Mouse (Mus musculus) cerebellum, adult 9-11 months (tissue): ENCODE results near the gene Mid1ip1.

Experiments
- DNase-seq: peaks from one replicate; pipeline ENCODE4 v3.0.0; 2022

Gene Mid1ip1

DNA sequence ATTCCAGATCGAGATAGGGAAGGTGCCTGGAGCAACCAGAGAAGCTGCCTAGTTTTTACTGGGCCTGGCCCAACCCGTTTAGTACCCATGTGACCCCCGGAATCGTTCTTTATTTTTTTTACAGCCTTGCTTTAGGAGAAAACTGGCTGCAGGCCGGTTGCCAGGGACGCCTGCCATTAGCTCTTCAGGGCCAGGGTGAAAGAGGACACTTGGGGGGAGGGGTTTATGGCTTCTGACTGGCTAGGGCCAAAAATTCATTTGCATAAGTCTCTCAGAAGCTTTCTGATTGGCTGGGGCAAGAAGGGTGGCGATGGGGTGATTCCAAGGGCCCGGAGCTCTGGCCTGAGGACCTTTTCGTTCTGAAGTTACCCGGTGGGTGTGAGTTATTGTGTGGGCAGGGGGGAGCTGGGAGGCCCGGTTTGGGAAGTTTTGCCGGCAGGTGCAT is at the start of gene Mid1ip1:
Gene Mid1ip1 (plus strand): TSS at position 318 of the 445 bp plus-strand sequence.
- peak; percentile 91 for DNase-seq

DNA sequence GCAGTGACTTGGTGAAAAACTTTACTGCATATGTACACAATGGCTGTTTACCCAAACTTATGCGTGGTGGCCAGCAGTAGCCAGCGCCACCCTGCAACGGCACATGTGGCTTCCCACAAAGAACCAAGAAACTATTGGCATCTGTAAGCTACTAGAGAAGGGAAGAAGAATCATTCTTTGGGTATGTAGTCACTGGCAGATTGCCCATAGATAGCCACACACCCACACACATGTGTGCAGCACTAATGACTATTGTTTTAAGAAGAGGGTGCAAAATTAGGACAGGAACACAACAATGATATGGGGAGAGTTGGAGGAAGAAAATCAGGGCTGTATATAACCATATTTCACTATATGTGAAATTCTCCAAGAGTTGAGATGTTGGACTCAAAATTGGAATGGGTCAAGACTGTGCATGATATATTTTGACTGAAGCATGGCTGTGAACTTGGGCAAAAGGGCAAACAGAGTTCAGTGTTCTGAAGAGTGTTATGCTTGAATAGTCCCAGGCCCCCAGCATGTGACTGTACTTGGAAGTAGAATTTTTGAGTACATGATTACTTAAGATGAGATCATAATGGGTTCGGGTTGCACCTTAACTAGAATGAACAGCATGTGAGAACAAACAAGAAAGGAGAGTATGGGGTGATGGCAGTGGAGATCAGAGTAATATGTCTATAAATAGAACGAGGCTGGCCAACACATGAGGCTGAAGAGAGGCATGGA is 20.2 kb upstream of the Mid1ip1 start:
- DNase-seq, result no peak

GRCm38 (mm10) chrX:10706728-10707127 is 8.1 kb upstream of the Mid1ip1 start:
- no peak for DNase-seq

DNA sequence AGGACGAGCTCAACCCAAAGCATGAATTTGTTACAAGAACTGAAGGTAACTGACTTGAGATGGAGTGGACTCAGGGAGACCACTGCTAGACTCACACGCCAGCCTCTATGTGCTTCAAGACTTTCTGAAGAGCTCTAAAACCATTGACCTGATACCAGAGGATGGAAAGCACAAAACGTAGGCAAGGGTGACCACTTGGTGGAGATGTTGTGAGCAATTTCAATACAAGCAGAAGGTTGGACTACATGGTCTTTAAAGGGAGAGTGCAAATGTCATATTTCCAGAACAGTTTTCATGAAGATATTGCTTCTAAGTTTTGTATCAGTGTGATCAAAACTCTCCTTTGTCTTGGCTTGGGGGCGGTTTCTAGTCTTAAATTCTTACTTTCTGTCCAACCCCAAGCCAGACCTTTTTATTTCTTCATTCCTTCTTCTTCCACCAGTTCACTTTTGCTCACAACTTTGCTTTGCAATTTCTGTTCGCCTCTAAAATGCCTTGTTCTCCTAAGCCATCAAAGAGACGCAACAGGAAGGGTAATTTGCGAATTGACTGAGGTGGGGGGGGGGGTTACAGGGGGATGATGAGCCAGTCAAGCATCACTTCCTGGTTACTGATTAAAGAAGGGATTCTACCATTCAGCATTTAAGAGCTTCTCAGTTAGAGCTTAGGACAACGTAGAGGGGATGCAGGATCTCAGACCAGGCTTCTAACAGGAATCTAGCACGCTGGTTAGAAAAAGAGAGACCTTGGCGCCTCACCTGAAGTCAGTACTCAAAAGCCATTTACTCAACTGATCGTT is 775 bp upstream of the Mid1ip1 start:
- peak; percentile 11 for DNase-seq

DNA sequence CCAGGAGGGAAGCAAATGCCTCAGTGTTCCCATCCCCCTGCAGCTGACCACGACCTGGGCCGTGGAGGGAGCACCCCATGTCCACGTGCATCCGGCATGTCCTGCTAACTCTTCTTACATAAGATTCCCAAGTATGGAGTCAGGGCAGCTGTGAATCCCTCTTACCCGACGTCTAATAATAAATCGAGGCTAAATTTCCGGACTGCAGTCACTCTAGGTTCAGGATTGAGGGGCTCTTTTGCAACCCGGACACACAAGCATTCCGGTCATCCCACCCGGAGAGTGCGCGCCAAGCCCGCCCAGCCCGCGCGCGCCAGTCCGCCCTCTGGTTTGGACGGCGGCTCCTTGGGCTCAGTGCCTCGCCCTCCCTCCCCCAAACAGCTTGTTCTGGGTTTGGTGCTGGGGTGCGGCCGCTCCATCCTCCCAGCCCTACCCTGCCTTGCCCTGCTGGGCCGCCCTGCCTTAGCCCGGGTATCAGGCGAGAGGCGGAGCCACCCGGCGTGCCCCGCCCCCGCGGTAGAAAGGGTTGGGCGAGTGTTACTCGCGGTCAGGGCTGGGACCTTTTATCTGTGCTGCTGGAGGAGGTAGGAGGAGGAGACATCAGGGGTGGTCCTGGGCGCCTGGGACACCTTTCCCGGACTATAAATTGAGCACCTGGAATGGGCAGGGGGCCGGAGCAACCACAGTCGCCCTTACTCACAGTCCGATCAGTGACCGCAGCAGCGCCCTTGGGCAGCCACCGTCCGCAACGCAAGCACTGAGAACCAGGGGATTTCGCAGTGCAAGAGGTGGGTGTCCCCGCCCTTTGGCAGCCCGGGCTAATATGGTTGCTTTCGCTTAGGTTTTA is 2.3 kb downstream of the Mid1ip1 start:
- DNase-seq, result peak; percentile 90

GRCm38 (mm10) chrX:10718021-10718837 is 3.4 kb downstream of the Mid1ip1 start:
- peak; percentile 43 for DNase-seq

GRCm38 (mm10) chrX:10718838-10719539 is 4.2 kb downstream of the Mid1ip1 start:
- DNase-seq, result peak; percentile 72

DNA sequence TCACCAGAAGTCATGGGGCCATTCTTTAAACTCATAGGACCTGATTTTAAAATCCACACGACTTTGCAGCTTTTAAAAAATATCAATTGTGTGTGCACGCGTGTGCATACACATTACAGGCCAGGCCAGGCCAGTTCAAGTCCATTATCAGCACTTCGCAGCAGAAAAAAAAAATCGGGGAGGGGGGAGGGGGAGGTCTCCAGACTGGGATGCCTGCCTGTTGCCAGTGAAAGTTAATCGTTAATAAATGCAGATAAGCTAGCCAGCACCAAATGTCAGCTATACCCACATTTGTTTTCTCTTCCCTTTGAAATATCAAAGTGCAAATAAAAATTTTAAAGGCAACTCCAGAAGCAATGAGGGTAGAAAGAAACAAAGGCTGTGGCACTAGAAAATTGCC is 5.6 kb downstream of the Mid1ip1 start:
- DNase-seq, result no peak

GRCm38 (mm10) chrX:10724571-10724970 is 9.8 kb downstream of the Mid1ip1 start:
- no peak for DNase-seq

DNA sequence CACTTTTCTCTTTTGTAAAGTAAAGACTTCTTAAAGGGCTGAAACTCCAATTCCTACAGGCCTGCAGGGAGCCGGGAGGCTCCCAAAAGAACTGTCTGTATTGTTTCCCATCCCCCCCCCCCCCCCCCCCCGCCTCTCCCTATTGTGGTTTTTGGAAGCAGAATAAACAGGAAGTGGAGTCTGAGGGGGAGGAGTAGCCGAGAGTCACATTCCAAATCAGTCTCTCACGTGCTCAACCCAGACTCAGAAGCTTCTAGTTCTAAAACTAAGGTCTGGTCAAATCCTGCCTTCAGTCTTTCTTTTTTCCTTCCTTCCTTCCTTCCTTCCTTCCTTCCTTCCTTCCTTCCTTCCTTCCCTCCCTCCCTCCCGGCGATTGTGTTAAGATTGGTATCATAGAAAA is 14.7 kb downstream of the Mid1ip1 start:
- DNase-seq, result no peak

- peak; percentile 1 for DNase-seq
These were observed 19.6 kb downstream of the Mid1ip1 start for GRCm38 (mm10) chrX:10734453-10734852.

GRCm38 (mm10) chrX:10734874-10735273 is 20.1 kb downstream of the Mid1ip1 start:
- no peak for DNase-seq

DNA sequence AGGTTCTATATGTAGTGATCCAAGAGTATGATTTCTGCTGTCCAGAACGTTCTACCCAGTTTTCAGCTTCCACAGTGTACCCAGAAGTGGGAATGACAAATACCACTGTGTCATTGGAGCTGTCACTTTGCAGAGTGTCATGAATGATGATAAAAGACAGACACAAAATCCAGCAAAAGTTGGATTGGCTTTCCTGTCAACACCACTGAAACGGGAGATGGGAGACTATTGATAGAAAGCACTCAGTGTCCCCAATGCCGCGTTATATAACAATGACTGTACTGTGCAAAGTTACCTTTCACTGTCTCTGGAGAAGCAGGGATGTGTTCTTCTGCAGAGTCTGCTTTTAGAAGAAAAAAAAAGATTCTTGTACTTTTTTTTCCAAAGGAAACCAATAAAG is 44.1 kb downstream of the Mid1ip1 start:
- DNase-seq, result no peak

DNA sequence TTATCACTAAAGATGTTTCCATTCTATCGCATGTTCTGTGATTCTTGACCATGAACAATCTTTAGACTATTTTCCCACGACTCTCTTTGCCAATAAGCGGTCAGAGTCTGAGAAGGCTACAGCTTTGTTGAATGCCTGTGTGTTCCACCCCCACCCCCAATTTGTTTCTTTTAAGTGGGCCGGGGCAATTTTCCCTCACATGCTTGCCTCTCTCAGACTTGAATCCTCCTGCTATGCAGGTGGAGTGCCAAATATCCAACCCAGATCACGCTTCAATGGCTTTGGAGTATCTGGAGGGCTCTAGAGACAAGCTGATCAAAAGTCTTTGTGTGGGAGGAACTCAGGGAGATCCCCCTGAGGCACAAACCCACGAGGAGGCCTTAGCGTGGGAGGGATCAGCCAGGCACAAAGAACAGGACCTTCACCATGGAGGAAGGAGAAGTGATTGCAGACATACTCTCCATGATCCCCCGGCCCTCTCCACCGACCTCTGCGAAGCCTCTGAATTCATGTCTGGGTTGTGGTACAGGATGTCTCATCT is 48.7 kb downstream of the Mid1ip1 start:
- no peak for DNase-seq
